Mouse (Mus musculus): Measurements from ENCODE around the gene Ms4a13.
"Not testable (repeated sequence)": the region's sequence is repeated elsewhere in the genome, so short reads cannot be mapped to it uniquely, and the experiment has no call there.

Ms4a13 gene

DNA sequence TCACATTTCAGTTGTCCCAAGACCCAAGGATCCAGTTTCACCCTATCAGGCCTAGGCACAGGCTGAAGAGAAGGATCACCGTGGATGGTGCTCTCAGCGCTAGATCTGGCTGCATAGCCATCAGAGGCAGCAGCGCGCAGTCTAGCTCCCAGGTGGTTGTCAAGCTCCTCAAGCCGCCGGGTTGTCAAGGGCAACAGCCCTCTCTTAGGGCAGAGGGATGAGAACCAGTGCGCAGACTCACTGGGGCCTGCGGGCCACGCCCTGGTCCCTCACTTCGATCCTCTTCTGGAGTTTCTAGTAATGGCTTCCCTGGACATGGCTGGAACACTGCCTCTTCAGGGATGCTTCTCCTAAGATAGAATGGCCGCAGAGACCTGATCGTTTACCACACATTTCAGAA lies at the start of gene Ms4a13:
Gene Ms4a13, minus strand, starts transcription at position 192 of the 400 bp plus-strand sequence.
- no peak for DNase-seq

DNA sequence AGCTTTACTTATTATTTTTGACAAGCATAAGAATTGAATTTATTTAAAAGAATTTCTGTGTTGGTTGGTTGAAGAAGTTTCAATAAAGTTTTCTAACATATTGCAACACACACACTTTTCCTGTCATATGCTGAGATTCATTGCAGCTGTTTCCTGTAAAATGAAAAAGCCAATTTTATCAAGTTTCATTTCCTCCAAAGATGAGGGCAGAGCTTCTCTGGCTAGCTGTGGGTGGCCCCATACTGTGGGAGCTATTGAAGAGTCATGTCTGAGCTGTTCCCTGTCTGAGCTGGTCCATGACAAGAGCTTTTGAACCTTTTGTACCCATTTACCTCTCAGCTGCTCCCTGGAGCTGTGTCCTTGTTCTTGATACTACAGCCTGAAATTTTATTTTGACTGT lies 47.7 kb upstream of the Ms4a13 start:
- DNase-seq, result peak; percentile 9

DNA sequence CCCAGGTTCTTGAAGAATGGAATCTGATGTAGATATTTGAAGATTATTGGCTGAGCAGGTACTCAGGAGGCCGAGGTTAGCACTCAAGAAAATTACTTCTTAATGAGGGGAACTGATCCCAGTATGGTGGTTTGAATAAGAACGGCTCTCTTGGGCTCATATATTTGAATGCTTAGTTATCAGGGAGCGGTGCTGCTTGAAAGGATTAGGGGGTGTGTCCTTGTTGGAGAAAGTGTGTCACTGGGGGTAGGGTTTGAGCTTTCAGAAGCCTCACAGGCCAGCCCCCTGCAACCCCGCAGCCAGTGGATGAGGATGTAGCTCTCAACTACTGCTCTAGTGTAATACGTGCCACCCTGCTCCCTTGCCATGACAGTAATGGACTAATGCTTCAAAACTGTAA lies 46.0 kb upstream of the Ms4a13 start:
- DNase-seq, result no peak

DNA sequence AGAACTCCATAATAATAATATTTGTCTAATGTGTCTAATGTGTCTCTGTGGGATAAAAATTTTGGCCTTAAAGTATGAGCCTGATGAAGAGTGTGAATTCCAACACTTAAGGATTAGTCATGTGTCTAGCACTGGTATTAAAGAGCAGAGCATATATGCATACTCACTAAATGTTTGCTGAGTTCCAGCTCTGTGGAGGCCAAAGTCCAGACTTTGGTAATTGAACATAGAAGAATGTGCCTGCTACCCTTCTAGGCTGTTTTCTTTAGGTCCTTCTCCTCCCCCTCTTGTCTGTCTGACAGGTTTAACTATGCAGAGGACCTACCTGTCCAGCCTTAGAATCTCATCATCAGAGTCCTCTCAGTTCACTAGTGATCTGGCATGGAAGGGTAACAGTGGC lies 39.3 kb upstream of the Ms4a13 start:
- no peak for DNase-seq

DNA sequence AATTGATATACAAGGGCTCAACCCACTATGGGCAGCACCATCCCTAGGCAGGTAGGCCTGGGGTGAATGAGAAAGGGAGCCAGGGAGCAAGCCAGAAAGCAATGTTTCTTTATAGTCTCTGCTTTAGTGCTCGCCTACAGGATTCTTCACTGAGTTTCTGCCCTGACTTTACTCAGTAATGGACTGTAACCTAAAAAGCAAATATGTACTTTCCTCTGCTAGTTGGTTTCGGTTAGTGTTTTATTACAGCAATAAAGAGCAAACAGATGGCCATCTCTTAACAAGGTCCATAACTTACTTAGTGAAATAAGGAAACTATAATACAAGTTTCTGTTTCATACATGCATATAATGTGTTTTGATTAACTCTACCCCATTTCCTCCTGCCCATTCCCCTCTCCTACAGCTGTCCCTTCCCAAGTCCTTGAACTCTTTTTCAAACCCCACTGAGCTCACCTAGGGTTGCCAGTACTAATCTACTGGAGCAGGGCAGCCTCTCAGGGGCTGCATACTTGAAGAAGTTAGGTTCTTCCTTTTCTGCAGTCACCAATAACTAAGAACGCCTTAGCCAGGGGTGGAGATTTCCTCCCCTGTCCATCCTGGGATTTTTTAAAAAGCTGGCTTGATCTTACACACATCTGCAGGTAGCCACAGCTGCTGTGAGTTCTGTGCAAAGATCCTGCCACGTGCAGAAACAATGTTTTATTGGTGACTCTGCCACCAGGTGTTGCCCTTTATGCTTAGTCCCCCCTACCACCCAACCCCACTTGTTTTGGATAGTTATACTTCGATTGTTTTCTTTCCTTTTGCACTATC lies 38.6 kb upstream of the Ms4a13 start:
- DNase-seq, result no peak

DNA sequence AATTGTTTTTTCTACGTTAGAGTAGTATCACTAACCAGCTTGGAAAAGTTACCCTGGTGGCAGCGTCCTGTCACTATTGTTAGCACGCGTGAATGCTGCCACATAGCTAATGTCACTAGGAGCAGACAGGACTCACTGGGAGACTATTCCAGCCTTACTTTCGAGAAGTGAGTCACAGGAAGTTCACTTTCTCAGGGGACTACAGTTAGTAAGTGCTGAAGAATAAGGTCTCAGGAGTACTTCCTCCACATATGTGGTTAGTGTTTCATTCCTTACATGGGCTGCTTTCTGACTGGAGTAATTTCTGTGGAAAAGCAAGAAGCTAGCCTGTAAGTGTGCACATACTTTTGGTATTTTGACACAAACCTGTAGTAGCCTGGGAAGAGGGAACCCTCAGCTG lies 37.7 kb upstream of the Ms4a13 start:
- DNase-seq, result no peak

DNA sequence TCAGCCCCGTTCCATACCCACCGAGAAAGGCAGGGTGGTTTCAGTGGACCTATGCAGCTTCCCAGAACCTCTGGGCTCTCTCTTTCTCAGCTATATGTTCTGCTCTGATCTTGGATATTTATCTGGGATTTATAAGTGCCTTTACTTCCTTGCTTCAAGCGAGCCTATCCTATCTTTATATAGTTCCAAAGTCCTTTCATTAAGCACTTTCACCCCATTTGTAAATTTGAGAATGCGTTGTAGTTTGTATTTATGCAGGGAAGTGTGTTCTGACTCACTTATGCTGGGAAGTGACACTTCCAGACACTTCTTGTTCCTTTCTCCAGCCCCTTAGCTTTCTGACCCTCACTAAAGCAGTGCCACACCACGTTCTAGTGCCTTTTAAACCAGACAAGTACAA lies 35.8 kb upstream of the Ms4a13 start, which contains the start of gene Ms4a12:
Gene Ms4a12, minus strand, starts transcription at position 101 of the 400 bp plus-strand sequence.
- no peak for DNase-seq

DNA sequence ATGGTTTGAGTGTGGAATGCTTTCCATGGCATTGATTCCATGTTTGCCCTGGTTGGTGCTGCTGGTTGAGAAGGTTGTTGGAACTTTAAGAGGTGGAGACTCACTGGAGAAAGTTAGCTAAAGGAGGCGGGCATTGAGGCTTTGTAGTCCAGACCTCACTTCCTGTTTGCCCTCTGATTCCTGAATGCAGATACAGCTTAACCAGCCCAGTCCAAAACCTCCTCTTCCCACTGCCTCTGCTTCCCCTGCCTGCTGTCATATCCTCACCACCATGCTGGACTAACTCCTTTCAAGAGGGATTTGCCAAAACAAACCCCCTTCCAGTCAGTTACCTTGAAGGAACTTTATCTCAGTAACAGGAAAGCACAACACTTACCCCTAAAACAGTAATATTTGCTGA lies 4.0 kb downstream of the Ms4a13 start:
- DNase-seq, result no peak

DNA sequence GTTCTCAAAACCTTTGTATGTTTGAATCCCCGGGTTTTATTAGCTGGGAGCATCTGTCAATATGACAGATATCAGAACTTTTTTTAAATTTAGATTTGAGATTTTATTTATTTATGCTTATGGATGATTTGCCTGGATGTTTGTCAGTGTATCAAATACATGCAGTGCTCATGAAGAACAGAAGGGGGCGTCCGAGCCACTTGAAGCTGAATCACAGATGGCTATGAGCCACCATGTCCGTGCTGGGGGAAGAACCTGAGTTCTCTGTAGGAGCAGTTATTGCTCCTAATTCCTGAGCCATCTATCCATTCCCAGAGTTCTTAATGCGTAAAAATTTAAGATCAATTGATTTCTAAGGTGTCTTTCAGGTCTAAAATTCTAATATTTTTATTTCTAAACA lies 12.4 kb downstream of the Ms4a13 start:
- peak; percentile 11 for DNase-seq

DNA sequence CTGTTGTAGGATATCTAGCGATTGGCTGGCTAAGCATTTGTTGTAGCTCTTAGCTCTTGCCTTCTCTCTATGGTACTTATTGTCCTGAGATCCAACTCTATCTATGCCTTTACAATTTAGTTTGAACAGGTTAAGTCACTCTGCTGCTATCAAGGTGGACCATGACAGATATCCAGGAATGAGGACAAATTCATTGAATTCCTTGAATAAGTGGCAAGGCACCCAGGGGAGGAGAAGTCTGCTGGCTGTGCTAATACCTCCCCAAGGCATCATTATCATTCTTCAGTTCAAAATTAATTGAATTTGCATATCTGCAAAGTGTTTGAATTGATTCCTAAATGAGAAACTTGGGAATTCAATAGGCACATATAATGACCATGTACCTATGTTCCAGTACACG lies 19.1 kb downstream of the Ms4a13 start:
- DNase-seq, result no peak

DNA sequence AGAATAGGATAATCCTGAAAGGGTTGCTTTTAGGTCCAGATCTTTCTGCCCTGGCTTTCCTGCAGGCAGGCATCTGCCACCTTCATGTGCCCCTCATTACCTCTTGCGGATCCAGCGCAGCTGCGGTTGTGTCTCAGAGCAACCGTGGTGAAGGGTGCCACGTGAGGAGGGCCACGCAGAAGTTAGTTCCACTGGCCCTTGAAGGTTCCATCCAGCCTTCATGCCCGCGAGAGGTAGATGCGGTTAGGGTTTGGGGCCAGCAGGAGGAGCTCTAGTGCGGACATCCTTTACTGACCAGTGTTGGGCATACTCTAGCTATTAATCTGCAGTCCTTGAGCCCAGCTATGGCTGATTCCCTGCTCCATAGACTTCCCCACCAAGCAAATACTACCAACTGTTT lies 31.4 kb downstream of the Ms4a13 start, which contains the start of gene 1700025F22Rik:
Gene 1700025F22Rik, minus strand, starts transcription at position 149 of the 400 bp plus-strand sequence.
- DNase-seq, result peak; percentile 10

DNA sequence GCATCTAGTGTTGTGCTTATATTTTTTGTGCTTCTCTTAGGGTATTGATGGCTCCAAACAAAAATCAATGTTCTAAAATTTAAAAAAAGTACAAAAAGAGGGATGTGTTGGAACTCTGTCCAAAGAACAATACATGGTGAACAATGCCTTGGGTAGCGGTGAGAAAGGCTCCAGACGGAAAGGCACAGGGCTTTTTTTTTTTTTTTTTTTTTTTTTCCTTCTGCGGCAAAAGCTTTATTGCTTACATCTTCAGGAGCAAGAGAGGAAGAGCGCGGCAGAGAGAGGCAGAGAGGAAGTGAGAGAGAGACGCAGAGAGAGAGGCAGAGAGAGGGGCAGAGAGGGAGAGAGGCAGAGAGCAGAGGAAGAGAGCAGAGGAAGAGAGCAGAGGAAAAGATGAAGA lies 38.6 kb downstream of the Ms4a13 start:
- not testable (repeated sequence) for DNase-seq

DNA sequence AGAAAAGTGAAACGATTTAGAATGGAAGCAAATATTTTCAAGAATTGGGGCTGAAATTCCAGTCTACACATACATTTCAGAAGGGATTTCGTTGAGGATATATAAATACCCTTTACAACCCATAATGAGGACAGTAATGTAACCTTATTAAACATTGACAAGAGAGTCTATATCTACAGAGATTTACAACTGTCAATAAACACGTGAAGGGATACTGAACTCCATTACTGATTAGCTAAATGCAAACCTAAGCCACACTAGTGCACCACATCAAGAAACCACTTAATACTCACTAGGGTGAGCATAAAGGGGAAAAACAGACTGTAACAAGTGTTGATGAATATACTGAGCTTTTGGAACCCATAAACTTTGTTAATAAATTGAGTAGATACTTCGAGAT lies 61.2 kb downstream of the Ms4a13 start:
- no peak for DNase-seq

DNA sequence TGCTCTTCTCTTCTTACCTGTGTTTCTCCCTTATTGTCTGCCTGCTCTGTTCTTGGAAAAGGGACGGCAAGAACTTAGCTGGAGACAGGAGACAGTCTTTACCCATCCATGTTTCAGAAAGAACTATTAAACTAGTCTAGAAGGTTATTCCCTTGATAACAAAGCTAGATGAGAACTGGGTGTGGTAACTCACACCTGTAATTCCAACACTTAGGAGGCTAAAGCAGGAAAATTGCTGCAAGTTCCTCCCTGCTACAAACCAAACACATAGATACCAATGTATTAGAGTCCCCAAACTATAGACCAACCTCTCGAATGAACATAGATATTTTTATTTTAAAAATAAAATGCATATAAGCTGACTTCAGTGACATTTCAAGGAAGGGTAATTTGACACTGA lies 61.7 kb downstream of the Ms4a13 start:
- DNase-seq, result no peak

DNA sequence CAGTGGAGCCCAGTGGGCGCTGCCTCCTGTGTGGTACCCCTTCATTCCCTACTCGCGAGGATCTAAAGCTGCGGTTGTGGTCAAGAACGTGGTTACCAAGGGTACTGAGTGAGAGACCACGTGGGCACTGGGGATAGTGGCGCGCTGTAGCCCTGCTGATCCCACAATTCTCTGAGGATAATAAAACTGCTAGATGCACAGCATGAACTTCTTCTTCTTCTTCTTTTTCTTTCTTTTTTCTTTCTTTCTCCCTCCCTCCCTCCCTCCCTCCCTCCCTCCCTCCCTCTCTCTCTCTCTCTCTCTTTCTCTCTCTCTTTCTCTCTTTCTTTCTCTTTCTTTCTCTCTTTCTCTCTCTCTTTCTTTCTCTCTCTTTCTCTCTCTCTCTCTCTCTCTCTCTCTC lies 65.8 kb downstream of the Ms4a13 start, which contains the start of gene 1700017D01Rik:
Gene 1700017D01Rik, minus strand, starts transcription at position 101 of the 400 bp plus-strand sequence.
- not testable (repeated sequence) for DNase-seq

DNA sequence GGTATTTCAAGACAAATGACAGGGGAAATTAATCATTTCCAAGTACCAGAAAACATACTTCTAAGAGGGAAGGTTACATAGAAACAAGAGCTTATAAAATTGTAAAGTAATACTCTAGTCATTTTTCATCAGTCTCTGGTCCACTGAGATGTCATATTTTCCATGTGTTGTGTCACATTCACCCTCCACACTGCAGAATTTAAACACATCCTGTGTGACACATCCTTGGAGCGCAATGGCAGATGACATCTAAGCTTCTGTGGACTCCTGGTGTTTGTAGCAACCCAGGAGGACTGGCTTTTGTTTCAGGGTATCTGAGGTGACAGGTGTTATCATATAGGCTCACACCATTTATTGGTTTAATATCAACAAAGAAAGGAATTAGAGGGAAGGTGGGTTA lies 66.8 kb downstream of the Ms4a13 start:
- DNase-seq, result no peak

DNA sequence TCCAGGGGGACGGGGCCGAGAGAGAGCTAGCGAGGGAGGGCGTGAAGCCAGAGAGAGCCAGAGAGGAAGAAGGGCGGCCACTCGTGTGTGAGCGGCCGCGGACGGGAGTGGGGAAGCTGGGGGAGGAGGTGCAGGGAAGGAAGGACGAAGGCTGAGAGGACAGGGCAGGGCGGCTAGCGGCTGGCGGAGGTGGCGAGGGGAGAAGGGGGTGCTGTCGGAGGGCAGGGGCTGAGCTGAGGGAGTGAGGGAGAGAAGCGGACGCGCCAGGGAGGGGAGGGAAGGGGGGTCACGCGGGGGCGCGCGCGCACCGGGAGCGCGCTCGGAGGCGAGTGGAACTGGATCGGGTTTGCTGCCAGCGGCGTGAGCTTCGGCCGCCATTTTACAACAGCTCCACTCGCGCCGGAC lies 75.5 kb downstream of the Ms4a13 start:
- peak; percentile 20 for DNase-seq

Data from kidney, postnatal 10 days (tissue).